Mouse (Mus musculus) midbrain, embryonic 14.5 days (tissue): ENCODE measurements at regions not wholly inside any gene's neighbourhood (a gene's known extent, or its start where the extent isn't known, plus 50 kb on each side); places are given as distances from the start of the nearest gene placed in this dataset.
"Not testable (repeated sequence)": the region's sequence is repeated elsewhere in the genome, so short reads cannot be mapped to it uniquely, and the experiment has no call there.

Experiments
- ATAC-seq: fragments of 200-750 bp; cut with Nextera tagmentation; 2 replicates; pipeline ENCODE4 v1.8.0; 2017; ENCODE audit warnings: moderate number of reproducible peaks, moderate library complexity; ENCODE audit not compliant: low FRiP score, low TSS enrichment
- DNase-seq: peaks from one replicate; pipeline ENCODE4 v3.0.0-alpha.2; 2015
- H3K27ac ChIP-seq: fragments of 300-500 bp; sonication (generic); replicated peaks from 2 replicates; pipeline ENCODE4 v1.5.1; 2014; ENCODE audit warnings: mild to moderate bottlenecking, low read depth, low read length, moderate library complexity
- H3K27me3 ChIP-seq: fragments of 300-500 bp; sonication (generic); 2 replicates; pipeline ENCODE4 v1.6.1; 2014; ENCODE audit warnings: low read length, control low read depth, mixed read lengths; ENCODE audit not compliant: control insufficient read depth, insufficient read depth
- H3K36me3 ChIP-seq: fragments of 300-500 bp; sonication (generic); 2 replicates; pipeline ENCODE4 v1.6.1; 2014; ENCODE audit warnings: low read length, control low read depth; ENCODE audit not compliant: control insufficient read depth, insufficient read depth
- H3K4me1 ChIP-seq: fragments of 300-500 bp; sonication (generic); 2 replicates; pipeline ENCODE4 v1.6.1; 2014; ENCODE audit warnings: mild to moderate bottlenecking, antibody characterized with exemption, low read length, control low read depth; ENCODE audit not compliant: control insufficient read depth, insufficient read depth
- H3K4me2 ChIP-seq: fragments of 300-500 bp; sonication (generic); 2 replicates; pipeline ENCODE4 v1.6.1; 2014; ENCODE audit warnings: mild to moderate bottlenecking, low read length, moderate library complexity
- H3K4me3 ChIP-seq: fragments of 300-500 bp; sonication (generic); replicated peaks from 2 replicates; pipeline ENCODE4 v1.5.1; 2014; ENCODE audit warnings: low read depth, low read length
- H3K9ac ChIP-seq: fragments of 300-500 bp; sonication (generic); replicated peaks from 2 replicates; pipeline ENCODE4 v1.6.1; 2014; ENCODE audit warnings: mild to moderate bottlenecking, low read length, moderate library complexity
- H3K9me3 ChIP-seq: fragments of 300-500 bp; sonication (generic); 2 replicates; pipeline ENCODE4 v1.6.1; 2016; ENCODE audit warnings: low read length, control low read depth, mixed read lengths; ENCODE audit not compliant: control insufficient read depth
- WGBS: fragments of 180-500 bp; shearing (Covaris S2); extraction: QIAGEN DNeasy Blood & Tissue Kit; methylation state at CpG from one replicate; pipeline ENCODE4 v1.1.7; 2014; 5-methylcytosine and 5-hydroxymethylcytosine counted together

GRCm38 (mm10) chr1:145910637-145911369, 583.8 kb upstream of the Brinp3 start:
- no peaks in the 10 kb centered on the region for H3K4me1 ChIP-seq
- ATAC-seq, result no peak
- no peaks in the 10 kb centered on the region for H3K9me3 ChIP-seq
- H3K36me3 ChIP-seq, result no peaks in the 10 kb centered on the region
- DNase-seq, result peak; percentile 26
- 74% methylated on average over 3 of the region's 3 CpGs for WGBS
- no peaks in the 10 kb centered on the region for H3K27me3 ChIP-seq
- no peak overlapping the region for H3K4me3 ChIP-seq
- H3K27ac ChIP-seq, result no peak overlapping the region
- no peak overlapping the region for H3K9ac ChIP-seq
- no peak overlapping the region for H3K4me2 ChIP-seq

GRCm38 (mm10) chr1:145935798-145936197, 558.8 kb upstream of the Brinp3 start:
- H3K9me3 ChIP-seq, result no peaks in the 10 kb centered on the region
- no peak overlapping the region for H3K9ac ChIP-seq
- no peak overlapping the region for H3K4me3 ChIP-seq
- no peaks in the 10 kb centered on the region for H3K27me3 ChIP-seq
- H3K36me3 ChIP-seq, result no peaks in the 10 kb centered on the region
- DNase-seq, result no peak
- WGBS, result 90% methylated on average over 5 of the region's 5 CpGs
- no peaks in the 10 kb centered on the region for H3K4me1 ChIP-seq
- H3K27ac ChIP-seq, result no peak overlapping the region
- no peak overlapping the region for H3K4me2 ChIP-seq
- ATAC-seq, result no peak

GRCm38 (mm10) chr1:145957762-145958161, 536.8 kb upstream of the Brinp3 start:
- H3K27me3 ChIP-seq, DNase-seq, H3K9me3 ChIP-seq, ATAC-seq, H3K4me2 ChIP-seq, H3K36me3 ChIP-seq, H3K4me1 ChIP-seq, H3K4me3 ChIP-seq, H3K9ac ChIP-seq, H3K27ac ChIP-seq: not testable (repeated sequence)
- 86% methylated on average over 5 of the region's 5 CpGs for WGBS

GRCm38 (mm10) chr1:145962303-145962702, 532.3 kb upstream of the Brinp3 start:
- Histone ChIP-seq H3K36me3 (no peaks in the 10 kb centered on the region), H3K4me1 (no peaks in the 10 kb centered on the region), H3K4me2 (no peak overlapping the region), H3K9me3 (no peaks in the 10 kb centered on the region), H3K27ac (no peak overlapping the region), H3K27me3 (no peaks in the 10 kb centered on the region), H3K4me3 (no peak overlapping the region), H3K9ac (no peak overlapping the region)
- DNase-seq, result no peak
- ATAC-seq, result no peak

- no peak for DNase-seq
Measured at GRCm38 (mm10) chr1:145968026-145968425, 526.5 kb upstream of the Brinp3 start.

GRCm38 (mm10) chr1:145972416-145972815, 522.1 kb upstream of the Brinp3 start:
- H3K9me3 ChIP-seq, result no peaks in the 10 kb centered on the region
- no peak overlapping the region for H3K9ac ChIP-seq
- no peaks in the 10 kb centered on the region for H3K4me1 ChIP-seq
- WGBS, result 93% methylated on average over 2 of the region's 2 CpGs
- no peak overlapping the region for H3K27ac ChIP-seq
- H3K27me3 ChIP-seq, result no peaks in the 10 kb centered on the region
- DNase-seq (no peak), ATAC-seq (no peak)
- no peaks in the 10 kb centered on the region for H3K36me3 ChIP-seq
- no peak overlapping the region for H3K4me3 ChIP-seq
- no peak overlapping the region for H3K4me2 ChIP-seq

More at GRCm38 (mm10) chr1:145968026-145968425, 526.5 kb upstream of the Brinp3 start:
- no peak for ATAC-seq
- no peak overlapping the region for H3K4me3 ChIP-seq
- H3K36me3 ChIP-seq, result no peaks in the 10 kb centered on the region
- H3K9me3 ChIP-seq, result no peaks in the 10 kb centered on the region
- no peaks in the 10 kb centered on the region for H3K4me1 ChIP-seq
- H3K27me3 ChIP-seq, result no peaks in the 10 kb centered on the region
- H3K4me2 ChIP-seq, result no peak overlapping the region
- H3K9ac ChIP-seq, result no peak overlapping the region
- H3K27ac ChIP-seq, result no peak overlapping the region

- DNase-seq (no peak), ATAC-seq (no peak)
- H3K9ac ChIP-seq, result no peak overlapping the region
- H3K27ac ChIP-seq, result no peak overlapping the region
- no peaks in the 10 kb centered on the region for H3K9me3 ChIP-seq
- no peaks in the 10 kb centered on the region for H3K27me3 ChIP-seq
- no peaks in the 10 kb centered on the region for H3K4me1 ChIP-seq
- WGBS, result 67% methylated on average over 1 of the region's 1 CpGs
- no peaks in the 10 kb centered on the region for H3K36me3 ChIP-seq
- H3K4me2 ChIP-seq, result no peak overlapping the region
- no peak overlapping the region for H3K4me3 ChIP-seq
Measured at GRCm38 (mm10) chr1:146002010-146002409, 492.6 kb upstream of the Brinp3 start.

- Histone ChIP-seq H3K36me3 (no peaks in the 10 kb centered on the region), H3K9me3 (no peaks in the 10 kb centered on the region), H3K4me1 (no peaks in the 10 kb centered on the region), H3K9ac (no peak overlapping the region), H3K27ac (no peak overlapping the region), H3K4me3 (no peak overlapping the region), H3K27me3 (no peaks in the 10 kb centered on the region), H3K4me2 (no peak overlapping the region)
- ATAC-seq, result no peak
- no peak for DNase-seq
- WGBS, result 88% methylated on average over 2 of the region's 2 CpGs
Measured at GRCm38 (mm10) chr1:146015075-146015474, 479.5 kb upstream of the Brinp3 start.

- H3K27me3 ChIP-seq, result no peaks in the 10 kb centered on the region
- no peak overlapping the region for H3K4me3 ChIP-seq
- ATAC-seq (no peak), DNase-seq (no peak)
- no peaks in the 10 kb centered on the region for H3K4me1 ChIP-seq
- H3K9me3 ChIP-seq, result no peaks in the 10 kb centered on the region
- no peak overlapping the region for H3K4me2 ChIP-seq
- no peak overlapping the region for H3K27ac ChIP-seq
- H3K36me3 ChIP-seq, result no peaks in the 10 kb centered on the region
- no peak overlapping the region for H3K9ac ChIP-seq
Measured at GRCm38 (mm10) chr1:146026660-146027059, 467.9 kb upstream of the Brinp3 start.
